8 mouse cellular contexts compared by ENCODE assay signal in the genomic region with DNA sequence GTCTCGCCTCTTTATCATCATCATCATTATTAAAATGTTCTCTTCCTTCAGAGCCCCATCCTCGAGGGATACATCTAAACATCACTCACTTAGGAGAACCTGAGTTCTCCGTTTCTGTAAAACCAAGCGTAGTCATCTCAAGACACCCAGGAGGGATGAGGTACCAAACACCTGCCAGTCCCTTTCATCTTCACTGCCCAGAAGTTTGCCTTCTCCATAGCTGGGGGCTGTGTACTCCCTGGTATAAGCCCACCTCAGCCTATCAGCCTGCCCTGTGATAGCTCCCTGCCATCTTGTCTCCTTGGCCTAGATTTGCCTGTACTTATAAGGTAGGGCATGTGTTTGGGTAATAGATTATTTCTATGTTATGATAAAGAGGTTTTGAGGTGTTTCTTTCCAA. TPM values are rescaled to one million over a fixed set of nuclear protein-coding genes. Genes with fewer than 3 reads are reported as not detected.
DNase-seq lines count a peak whose midpoint lies in the region; ATAC-seq and TF ChIP-seq lines count a peak whose summit lies in the region.

No protein-coding gene starts in this region.

- DNase-seq in kidney, postnatal 0 days (ENCODE audit: low spot score) = no peak
- DNase-seq in kidney, postnatal 4 days = no peak
- DNase-seq in embryonic facial prominence, embryonic 10.5 days (ENCODE audit: low spot score) = no peak
- DNase-seq in naive thymus-derived CD4-positive, alpha-beta T cell, adult 2 months (ENCODE audit: low read depth) = peak; percentile 38
- no peak for DNase-seq in urinary bladder, postnatal 36 days (ENCODE audit: low spot score in 2 of 2)
- no peak for DNase-seq in gastrocnemius, postnatal 4 days (ENCODE audit: low spot score in 2 of 2)
- no peak for DNase-seq in spleen, adult 12 weeks (ENCODE audit: low spot score)

- 0 out of 2 replicates have a peak, but pooled peaks cover 3% of the 10 kb centered on the region for H3K4me1 ChIP-seq in kidney, postnatal 0 days (replicated peaks; ENCODE audit: insufficient read depth, low read length)
- H3K4me1 ChIP-seq in embryonic facial prominence, embryonic 10.5 days = peaks cover 8% of the 10 kb centered on the region
- H3K4me1 ChIP-seq in intestine, embryonic 15.5 days (replicated peaks) = 0 out of 2 replicates have a peak, but pooled peaks cover 11% of the 10 kb centered on the region

- H3K36me3 ChIP-seq in kidney, postnatal 0 days (ENCODE audit: insufficient read depth, low read length) = no peaks in the 10 kb centered on the region
- H3K36me3 ChIP-seq in embryonic facial prominence, embryonic 10.5 days (replicated peaks) = 0 out of 2 replicates have a peak, but pooled peaks cover 3% of the 10 kb centered on the region
- H3K36me3 ChIP-seq in intestine, embryonic 15.5 days = no peaks in the 10 kb centered on the region

- no peak for TF ChIP-seq CTCF in kidney, postnatal 0 days (IDR thresholded peaks at IDR 0.05; ENCODE audit: low read depth)

- peak overlapping the region; percentile 88; the same call in 1 of the 2 replicates for H3K9ac ChIP-seq in kidney, postnatal 0 days (ENCODE audit: low read depth, low read length)
- no peak overlapping the region; the same call in 1 of the 2 replicates for H3K9ac ChIP-seq in intestine, embryonic 15.5 days

- no peaks in the 10 kb centered on the region for H3K9me3 ChIP-seq in kidney, postnatal 0 days (replicated peaks; ENCODE audit: low read length)
- no peaks in the 10 kb centered on the region for H3K9me3 ChIP-seq in embryonic facial prominence, embryonic 10.5 days
- H3K9me3 ChIP-seq in intestine, embryonic 15.5 days = no peaks in the 10 kb centered on the region

- H3K4me2 ChIP-seq in kidney, postnatal 0 days (ENCODE audit: low read length) = peak overlapping the region; percentile 85
- H3K4me2 ChIP-seq in intestine, embryonic 15.5 days (replicated peaks) = peak overlapping the region; percentile 87

- no peak for ATAC-seq in kidney, postnatal 0 days (replicated peaks; ENCODE audit: low FRiP score, low read depth)
- ATAC-seq in intestine, embryonic 15.5 days = no peak

- H3K4me3 ChIP-seq in kidney, postnatal 0 days (replicated peaks; ENCODE audit: low read depth, low read length) = peak overlapping the region; percentile 94
- peak overlapping the region; percentile 93 for H3K4me3 ChIP-seq in embryonic facial prominence, embryonic 10.5 days
- H3K4me3 ChIP-seq in intestine, embryonic 15.5 days (replicated peaks) = peak overlapping the region; percentile 85

- no peaks in the 10 kb centered on the region for H3K27me3 ChIP-seq in kidney, postnatal 0 days (ENCODE audit: insufficient read depth, low read length)
- peaks cover 9% of the 10 kb centered on the region for H3K27me3 ChIP-seq in embryonic facial prominence, embryonic 10.5 days (replicated peaks; ENCODE audit: low read depth, poor library complexity, severe bottlenecking)
- no peaks in the 10 kb centered on the region for H3K27me3 ChIP-seq in intestine, embryonic 15.5 days (replicated peaks)

- 7% methylated on average over 4 of the region's 4 CpGs for WGBS in kidney, postnatal 0 days
- 10% methylated on average over 4 of the region's 4 CpGs for WGBS in embryonic facial prominence, embryonic 10.5 days
- WGBS in intestine, embryonic 15.5 days = 7% methylated on average over 4 of the region's 4 CpGs

- no peak overlapping the region for H3K27ac ChIP-seq in kidney, postnatal 0 days
- no peak overlapping the region for H3K27ac ChIP-seq in embryonic facial prominence, embryonic 10.5 days (replicated peaks)
- no peak overlapping the region for H3K27ac ChIP-seq in intestine, embryonic 15.5 days

RNA-seq across cellular contexts. Expression of a gene that starts 1.1 kb away (rescaled TPM):
- 26.6 and 30.5 TPM in 2 replicates for polyA plus RNA-seq in kidney, postnatal 0 days (2015; fragmentation: Nextera tagmentation; extraction: Ambion mirVana)
- polyA plus RNA-seq in embryonic facial prominence, embryonic 10.5 days (2016; fragmentation: Nextera tagmentation; extraction: Ambion mirVana) = 40.4 and 41.8 TPM in 2 replicates
- polyA plus RNA-seq in intestine, embryonic 15.5 days (2015; fragmentation: Nextera tagmentation; extraction: Ambion mirVana) = 30.4 and 35.1 TPM in 2 replicates
- 10 to 100 TPM; 51.0 to 55.5 TPM for total RNA-seq in gastrocnemius, postnatal 4 days (2021)

RNA-seq across cellular contexts. Expression of a gene that starts 46.9 kb away (rescaled TPM):
- polyA plus RNA-seq in kidney, postnatal 0 days (2015; fragmentation: Nextera tagmentation; extraction: Ambion mirVana) = 0.12 and 0.36 TPM in 2 replicates
- 0.10 and 0.19 TPM in 2 replicates for polyA plus RNA-seq in embryonic facial prominence, embryonic 10.5 days (2016; fragmentation: Nextera tagmentation; extraction: Ambion mirVana)
- polyA plus RNA-seq in intestine, embryonic 15.5 days (2015; fragmentation: Nextera tagmentation; extraction: Ambion mirVana) = 0.13 and 0.15 TPM in 2 replicates
- total RNA-seq in gastrocnemius, postnatal 4 days (2021) = under 1 TPM in 1 of 2 experiments, not detected in 1; 0.34 TPM
